Mouse (Mus musculus) embryonic fibroblast, embryonic 13.5 days (primary cell): ENCODE measurements around the gene Ppm1b.

Experiments used
- CTCF ChIP-seq: IDR thresholded peaks from 2 replicates; pipeline ENCODE4 v1.5.1; 2011; ENCODE audit warnings: mild to moderate bottlenecking, control low read depth, low read length, moderate library complexity, borderline replicate concordance; ENCODE audit not compliant: insufficient read depth
- POLR2A ChIP-seq: IDR thresholded peaks from 2 replicates; pipeline ENCODE4 v1.6.1; 2011; ENCODE audit warnings: low read depth, mild to moderate bottlenecking, control low read depth, low read length, moderate library complexity

DNA sequence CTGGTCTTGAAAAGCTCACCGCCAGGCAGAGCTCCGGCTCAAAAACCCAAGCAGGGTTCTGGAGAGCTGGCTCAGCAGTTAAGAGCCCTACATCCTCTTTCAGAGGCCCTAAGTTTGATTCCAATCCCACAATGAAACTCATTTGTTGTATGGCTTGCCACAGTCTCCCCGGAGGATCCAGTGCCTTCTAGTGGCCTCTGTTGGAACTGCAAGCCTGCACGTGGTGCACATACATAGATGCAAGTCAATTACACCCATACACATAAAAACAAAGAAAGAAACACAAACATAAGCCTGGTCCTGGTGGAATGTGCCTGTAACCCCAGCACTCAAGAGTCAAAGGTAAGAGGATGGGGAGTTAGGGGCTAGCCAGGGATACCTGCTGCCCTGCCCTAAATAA lies 18.3 kb upstream of the Ppm1b start:
- TF ChIP-seq CTCF (no peak), POLR2A (no peak)
